ENCODE assay signal across 28 mouse cellular contexts in the genomic region with DNA sequence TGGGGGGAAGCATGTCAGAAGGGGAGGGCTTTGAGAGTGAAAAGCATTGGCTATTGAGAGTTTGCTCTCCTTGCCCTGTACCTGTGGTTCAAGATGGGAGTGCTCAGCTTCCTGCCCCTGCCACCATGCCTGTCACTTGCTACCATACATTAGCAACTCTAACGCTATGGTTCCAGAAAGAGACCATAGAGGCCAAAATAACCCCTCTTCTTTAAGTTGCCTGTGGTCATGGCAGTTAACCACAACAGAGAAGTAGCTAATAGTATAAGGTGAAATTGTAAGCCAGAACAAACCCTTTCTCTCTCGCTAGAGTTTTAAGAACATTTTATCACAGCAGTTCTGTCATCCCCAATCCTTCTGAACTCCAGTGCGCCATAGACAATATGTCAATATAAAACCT.
"Had no signal": no experiment of that assay in that cellular context is flagged by ENCODE, and none has a peak within 500 bp of the region (broad histone marks: within the 10 kb centered on the region; RNA-seq: fewer than 3 reads in every experiment).

No protein-coding gene starts in this region.

- H3K9ac ChIP-seq: heart, embryonic 13.5 days; heart, embryonic 15.5 days; hindbrain, embryonic 13.5 days; hindbrain, embryonic 15.5 days; kidney, embryonic 15.5 days; limb, embryonic 12.5 days; liver, embryonic 13.5 days had no signal

- H3K4me2 ChIP-seq: heart, embryonic 11.5 days; heart, embryonic 13.5 days; heart, embryonic 15.5 days; hindbrain, embryonic 13.5 days; hindbrain, embryonic 15.5 days; kidney, embryonic 15.5 days; limb, embryonic 12.5 days; liver, embryonic 11.5 days; liver, embryonic 13.5 days had no signal

- H3K4me3 ChIP-seq: gastrocnemius, adult 2 months; heart, adult 2 months; heart, embryonic 13.5 days; heart, embryonic 15.5 days; hindbrain, embryonic 13.5 days; hindbrain, embryonic 15.5 days; kidney, embryonic 15.5 days; limb, embryonic 10.5 days; limb, embryonic 12.5 days; liver, embryonic 13.5 days had no signal

- DNase-seq: gastrocnemius, adult 2 months; gastrocnemius, postnatal 10 days; gastrocnemius, postnatal 25 days; heart, adult 11 months; heart, adult 2 months; heart, postnatal 14 days; heart, postnatal 36 days; kidney, adult 11 months; kidney, adult 2 months; kidney, adult 9 months; kidney, postnatal 14 days; kidney, postnatal 36 days; layer of hippocampus, adult 9-11 months; layer of hippocampus, postnatal 36 days; liver; liver, embryonic 13.5 days had no signal

- H3K27me3 ChIP-seq: heart, embryonic 15.5 days; hindbrain, embryonic 13.5 days; hindbrain, embryonic 15.5 days; kidney, embryonic 15.5 days; limb, embryonic 12.5 days; liver, embryonic 13.5 days had no signal

- ATAC-seq: hindbrain, postnatal 0 days; intestine, embryonic 16.5 days had no signal

- H3K4me1 ChIP-seq: heart, embryonic 15.5 days; hindbrain, embryonic 13.5 days; hindbrain, embryonic 15.5 days; kidney, embryonic 15.5 days; limb, embryonic 10.5 days; limb, embryonic 12.5 days had no signal

- H3K27ac ChIP-seq: gastrocnemius, adult 2 months; heart, adult 2 months; heart, embryonic 13.5 days; heart, embryonic 15.5 days; hindbrain, embryonic 13.5 days; hindbrain, embryonic 15.5 days; hindbrain, postnatal 0 days; kidney, embryonic 15.5 days; kidney, postnatal 0 days; limb, embryonic 10.5 days; limb, embryonic 12.5 days; liver, embryonic 13.5 days had no signal

- H3K36me3 ChIP-seq: heart, embryonic 13.5 days; heart, embryonic 15.5 days; hindbrain, embryonic 13.5 days; hindbrain, embryonic 15.5 days; kidney, embryonic 15.5 days; limb, embryonic 10.5 days; limb, embryonic 12.5 days; liver, embryonic 13.5 days had no signal

- H3K9me3 ChIP-seq: heart, embryonic 13.5 days; heart, embryonic 15.5 days; hindbrain, embryonic 13.5 days; hindbrain, embryonic 15.5 days; kidney, embryonic 15.5 days; limb, embryonic 10.5 days; limb, embryonic 12.5 days; liver, embryonic 13.5 days had no signal
